Mouse (Mus musculus): Measurements from ENCODE around the gene Lrrc1. TPM values are rescaled to one million over a fixed set of nuclear protein-coding genes. Genes with fewer than 3 reads are reported as not detected.
A peak's percentile ranks its signal among the peaks of the same experiment; 100 is the strongest.

Gene Lrrc1
- total and polyA plus RNA-seq, 3 experiments: 5.3 to 12.1 TPM; not detected in 1

- TF ChIP-seq MAFK (IDR thresholded peaks at IDR 0.05; ENCODE audit: borderline replicate concordance, low read depth, low read length): no peak
- no peak for TF ChIP-seq HCFC1 (IDR thresholded peaks at IDR 0.05; ENCODE audit: low read depth, low read length)
- TF ChIP-seq TBP (IDR thresholded peaks at IDR 0.05; ENCODE audit: low read depth, low read length): no peak
- TF ChIP-seq TCF12 (IDR thresholded peaks at IDR 0.05; ENCODE audit: low read depth, low read length): 0 out of 2 replicates have a peak, but pooled peaks have one; percentile 21
- TF ChIP-seq TAL1 (IDR thresholded peaks at IDR 0.05; ENCODE audit: low read length): no peak
- TF ChIP-seq USF2 (IDR thresholded peaks at IDR 0.05; ENCODE audit: borderline replicate concordance in 1 of 2, insufficient read depth in 1 of 2, low read depth in 1 of 2, low read length in 2 of 2): no peak
- 0 out of 2 replicates have a peak, but pooled peaks have one; percentile 28 for TF ChIP-seq BHLHE40 (IDR thresholded peaks at IDR 0.05; ENCODE audit: borderline replicate concordance, low read depth, low read length)
- no peak for TF ChIP-seq NELFE (IDR thresholded peaks at IDR 0.05; ENCODE audit: low read depth, low read length)
- TF ChIP-seq USF1 (IDR thresholded peaks at IDR 0.05; ENCODE audit: low read depth, low read length): no peak
Observed at GRCm38 (mm10) chr9:77406906-77407305, 137.8 kb downstream of the Lrrc1 start (continued).

- Histone ChIP-seq H3K9ac (ENCODE audit: control insufficient read depth, low read depth, low read length, poor library complexity, severe bottlenecking) (no peak overlapping the region), H3K79me2 (ENCODE audit: control insufficient read depth, insufficient read depth, low read length, poor library complexity) (no peaks in the 10 kb centered on the region), H3K36me3 (ENCODE audit: control insufficient read depth in 1 of 2, insufficient read depth in 2 of 2, low read length in 2 of 2) (peaks cover 0 to 4% of the 10 kb centered on the region in 2 experiments; a peak in 2 of 4 replicates), H3K4me1 (ENCODE audit: control insufficient read depth in 1 of 2, insufficient read depth in 2 of 2, low read length in 2 of 2) (peaks cover 0 to 2% of the 10 kb centered on the region in 2 experiments; a peak in 2 of 4 replicates), H3K27ac (ENCODE audit: control insufficient read depth, low read depth, low read length) (no peak overlapping the region), H3K4me3 (ENCODE audit: control insufficient read depth in 1 of 2, insufficient read depth in 1 of 2, low read depth in 2 of 2, low read length in 2 of 2) (no peak overlapping the region), H3K9me3 (replicated peaks; ENCODE audit: insufficient read depth, low read length) (no peaks in the 10 kb centered on the region), H3K27me3 (ENCODE audit: control insufficient read depth in 1 of 2, insufficient read depth in 2 of 2, low read length in 2 of 2) (no peaks in the 10 kb centered on the region)
- DNase-seq (ENCODE audit: low read depth, low spot score): no peak
- TF ChIP-seq ZMIZ1 (IDR thresholded peaks at IDR 0.05; ENCODE audit: low read depth, low read length): no peak
- TF ChIP-seq UBTF (IDR thresholded peaks at IDR 0.05; ENCODE audit: borderline replicate concordance, insufficient read depth, low read depth, low read length): no peak
- TF ChIP-seq USF2 (IDR thresholded peaks at IDR 0.05; ENCODE audit: borderline replicate concordance in 1 of 2, insufficient read depth in 1 of 2, low read depth in 1 of 2, low read length in 2 of 2): no peak
- no peak for TF ChIP-seq RCOR1 (IDR thresholded peaks at IDR 0.05; ENCODE audit: low read depth, low read length)
- TF ChIP-seq TBP (IDR thresholded peaks at IDR 0.05; ENCODE audit: low read depth, low read length): no peak
- TF ChIP-seq MAZ (IDR thresholded peaks at IDR 0.05; ENCODE audit: low read depth, low read length): no peak
- no peak for TF ChIP-seq SMC3 (IDR thresholded peaks at IDR 0.05; ENCODE audit: low read depth, low read length)
- no peak for TF ChIP-seq POLR2A (IDR thresholded peaks at IDR 0.05; ENCODE audit: control insufficient read depth in 1 of 2, insufficient read depth in 1 of 2, low read depth in 1 of 2, low read length in 2 of 2, poor library complexity in 1 of 2)
- no peak for TF ChIP-seq MXI1 (IDR thresholded peaks at IDR 0.05; ENCODE audit: low read depth, low read length)
- no peak for TF ChIP-seq NELFE (IDR thresholded peaks at IDR 0.05; ENCODE audit: low read depth, low read length)
- TF ChIP-seq GATA1 (IDR thresholded peaks at IDR 0.05; ENCODE audit: low read depth, low read length): no peak
- no peak for TF ChIP-seq TAL1 (IDR thresholded peaks at IDR 0.05; ENCODE audit: low read length)
- no peak for TF ChIP-seq POLR2AphosphoS2 (IDR thresholded peaks at IDR 0.05; ENCODE audit: low read length)
- TF ChIP-seq CTCF (IDR thresholded peaks at IDR 0.05 in 2 of 3, conservative IDR thresholded peaks at IDR 0.05 in 1 of 3; ENCODE audit: control insufficient read depth in 1 of 3, insufficient read depth in 1 of 3, low read depth in 2 of 3, low read length in 3 of 3, poor library complexity in 1 of 3, severe bottlenecking in 1 of 3): no peak
- TF ChIP-seq KAT2A (conservative IDR thresholded peaks at IDR 0.05; ENCODE audit: low read depth, low read length): no peak
Observed at GRCm38 (mm10) chr9:77404458-77404857, 140.2 kb downstream of the Lrrc1 start.

Measured in MEL (cell line).